Mouse (Mus musculus) bone marrow macrophage, adult 2 months (primary cell): ENCODE measurements around the gene Dtx2.

Experiments used
- CTCF ChIP-seq: IDR thresholded peaks from 2 replicates; pipeline ENCODE4 v1.5.1; 2012; ENCODE audit warnings: low read depth, mild to moderate bottlenecking, low read length, moderate library complexity
- POLR2A ChIP-seq: IDR thresholded peaks from 2 replicates; pipeline ENCODE4 v1.6.1; 2012; ENCODE audit warnings: mild to moderate bottlenecking, low read depth, low read length, borderline replicate concordance

GRCm38 (mm10) chr5:136054301-136055077 lies 59.9 kb downstream of the Dtx2 start, which contains the start of gene Upk3bl:
- TF ChIP-seq CTCF = no peak
- TF ChIP-seq POLR2A = no peak
